Mouse (Mus musculus) MEL (cell line): ENCODE measurements around the gene Vipr2. TPM values are rescaled to one million over a fixed set of nuclear protein-coding genes. Genes with fewer than 3 reads are reported as not detected.

Experiments used
- DNase-seq: peaks from one replicate; pipeline ENCODE4 v3.0.0; 2011; ENCODE audit warnings: low read depth, low spot score
- H3K27ac ChIP-seq: 2 replicates; pipeline ENCODE4 v1.5.1; 2012; ENCODE audit warnings: low read depth, mild to moderate bottlenecking, control low read depth, low read length, moderate library complexity; ENCODE audit not compliant: control insufficient read depth
- H3K27me3 ChIP-seq, 2 experiments: fragments of 150-350 bp in 1 of 2; sonication (generic) in 1 of 2; 2 replicates each; pipeline ENCODE4 v1.6.1; 2012; ENCODE audit warnings: low read length in 2 of 2, mild to moderate bottlenecking in 2 of 2, improper control_type of control experiment in 1 of 2, moderate library complexity in 1 of 2; ENCODE audit not compliant: insufficient read depth in 2 of 2, control insufficient read depth in 1 of 2
- H3K36me3 ChIP-seq, 2 experiments: 2 replicates each; pipeline ENCODE4 v1.6.1; 2012 to 2014; ENCODE audit warnings: low read length in 2 of 2, improper control_type of control experiment in 1 of 2, inconsistent platforms in 1 of 2, mild to moderate bottlenecking in 1 of 2; ENCODE audit not compliant: insufficient read depth in 2 of 2, control insufficient read depth in 1 of 2
- H3K4me1 ChIP-seq, 2 experiments: fragments of 150-350 bp in 1 of 2; sonication (generic) in 1 of 2; 2 replicates each; pipeline ENCODE4 v1.6.1; 2012; ENCODE audit warnings: low read length in 2 of 2, improper control_type of control experiment in 1 of 2, mild to moderate bottlenecking in 1 of 2; ENCODE audit not compliant: insufficient read depth in 2 of 2, control insufficient read depth in 1 of 2
- H3K4me3 ChIP-seq, 2 experiments: fragments of 150-350 bp in 1 of 2; sonication (generic) in 1 of 2; 2 replicates each; pipeline ENCODE4 v1.5.1; 2012; ENCODE audit warnings: low read depth in 2 of 2, low read length in 2 of 2, mild to moderate bottlenecking in 2 of 2, moderate library complexity in 2 of 2, control low read depth in 1 of 2, improper control_type of control experiment in 1 of 2; ENCODE audit not compliant: control insufficient read depth in 1 of 2, insufficient read depth in 1 of 2
- H3K79me2 ChIP-seq: 2 replicates; pipeline ENCODE4 v1.6.1; 2012; ENCODE audit warnings: mild to moderate bottlenecking, low read length, moderate library complexity; ENCODE audit not compliant: control insufficient read depth, poor library complexity, insufficient read depth
- H3K9ac ChIP-seq: 2 replicates; pipeline ENCODE4 v1.6.1; 2012; ENCODE audit warnings: low read depth, mild to moderate bottlenecking, control low read depth, low read length, moderate library complexity; ENCODE audit not compliant: control insufficient read depth, poor library complexity, severe bottlenecking
- H3K9me3 ChIP-seq: fragments of 150-350 bp; sonication (generic); replicated peaks from 2 replicates; pipeline ENCODE4 v1.6.1; 2012; ENCODE audit warnings: mild to moderate bottlenecking, low read length, improper control_type of control experiment, moderate library complexity; ENCODE audit not compliant: insufficient read depth
- CHD2 ChIP-seq: IDR thresholded peaks from 2 replicates; pipeline ENCODE4 v1.6.1; 2011; ENCODE audit warnings: low read length, improper control_type of control experiment
- CTCF ChIP-seq, 3 experiments: IDR thresholded peaks in 2 of 3; conservative IDR thresholded peaks in 1 of 3; 2 replicates each; pipeline ENCODE4 v1.5.1; 2011 to 2012; ENCODE audit warnings: low read length in 3 of 3, low read depth in 2 of 3, mild to moderate bottlenecking in 2 of 3, improper control_type of control experiment in 1 of 3, inconsistent platforms in 1 of 3, mixed read lengths in 1 of 3, moderate library complexity in 1 of 3; ENCODE audit not compliant: control insufficient read depth in 1 of 3, insufficient read depth in 1 of 3, poor library complexity in 1 of 3, severe bottlenecking in 1 of 3
- ELF1 ChIP-seq: IDR thresholded peaks from 2 replicates; pipeline ENCODE4 v1.6.1; 2014; ENCODE audit warnings: low read depth, mild to moderate bottlenecking, inconsistent platforms, low read length, improper control_type of control experiment, moderate library complexity
- EP300 ChIP-seq, 2 experiments: IDR thresholded peaks; 2 replicates each; pipeline ENCODE4 v1.6.1; 2011; ENCODE audit warnings: improper control_type of control experiment in 2 of 2, low read length in 2 of 2, low read depth in 1 of 2, mild to moderate bottlenecking in 1 of 2
- GABPA ChIP-seq: IDR thresholded peaks from 2 replicates; pipeline ENCODE4 v1.6.1; 2012; ENCODE audit warnings: low read depth, mild to moderate bottlenecking, inconsistent platforms, low read length, improper control_type of control experiment, moderate library complexity
- JUND ChIP-seq: IDR thresholded peaks from 2 replicates; pipeline ENCODE4 v1.6.1; 2011; ENCODE audit warnings: low read depth, mild to moderate bottlenecking, improper control_type of control experiment, low read length
- KAT2A ChIP-seq: conservative IDR thresholded peaks from 2 replicates; pipeline ENCODE4 v1.6.1; 2012; ENCODE audit warnings: low read depth, low read length, improper control_type of control experiment, inconsistent platforms
- MEF2A ChIP-seq: IDR thresholded peaks from 2 replicates; pipeline ENCODE4 v1.6.1; 2014; ENCODE audit warnings: low read depth, mild to moderate bottlenecking, inconsistent platforms, low read length, improper control_type of control experiment; ENCODE audit not compliant: poor library complexity, insufficient replicate concordance, severe bottlenecking; ENCODE audit errors: extremely low read depth
- NELFE ChIP-seq: IDR thresholded peaks from 2 replicates; pipeline ENCODE4 v1.6.1; 2011; ENCODE audit warnings: low read depth, low read length, improper control_type of control experiment
- NRF1 ChIP-seq: IDR thresholded peaks from 2 replicates; pipeline ENCODE4 v1.6.1; 2014; ENCODE audit warnings: low read depth, mild to moderate bottlenecking, inconsistent platforms, low read length, improper control_type of control experiment, moderate library complexity; ENCODE audit not compliant: poor library complexity, insufficient read depth, severe bottlenecking
- POLR2AphosphoS5 ChIP-seq: IDR thresholded peaks from 2 replicates; pipeline ENCODE4 v1.6.1; 2012; ENCODE audit warnings: low read depth, borderline replicate concordance, mild to moderate bottlenecking, inconsistent platforms, low read length, moderate library complexity, mixed read lengths
- RAD21 ChIP-seq: IDR thresholded peaks from 2 replicates; pipeline ENCODE4 v1.6.1; 2011; ENCODE audit warnings: mild to moderate bottlenecking, low read depth, low read length, improper control_type of control experiment
- RCOR1 ChIP-seq: IDR thresholded peaks from 2 replicates; pipeline ENCODE4 v1.6.1; 2012; ENCODE audit warnings: low read depth, mild to moderate bottlenecking, inconsistent platforms, low read length, improper control_type of control experiment
- TAL1 ChIP-seq: IDR thresholded peaks from 2 replicates; pipeline ENCODE4 v1.6.1; 2012; ENCODE audit warnings: mild to moderate bottlenecking, inconsistent platforms, low read length, moderate library complexity, mixed read lengths
- TCF12 ChIP-seq: IDR thresholded peaks from 2 replicates; pipeline ENCODE4 v1.6.1; 2014; ENCODE audit warnings: low read depth, mild to moderate bottlenecking, inconsistent platforms, low read length, improper control_type of control experiment, moderate library complexity
- UBTF ChIP-seq: IDR thresholded peaks from 2 replicates; pipeline ENCODE4 v1.6.1; 2012; ENCODE audit warnings: low read depth, mild to moderate bottlenecking, inconsistent platforms, low read length, improper control_type of control experiment, moderate library complexity, borderline replicate concordance; ENCODE audit not compliant: insufficient read depth
- USF1 ChIP-seq: IDR thresholded peaks from 2 replicates; pipeline ENCODE4 v1.6.1; 2014; ENCODE audit warnings: low read depth, mild to moderate bottlenecking, inconsistent platforms, low read length, improper control_type of control experiment, moderate library complexity
- ZKSCAN1 ChIP-seq: IDR thresholded peaks from 2 replicates; pipeline ENCODE4 v1.6.1; 2012; ENCODE audit warnings: low read depth, mild to moderate bottlenecking, inconsistent platforms, low read length, improper control_type of control experiment, moderate library complexity
- polyA plus RNA-seq, 2 experiments: library from polyadenylated mRNA; stranded (reverse) in 1 of 2; unstranded in 1 of 2; fragments of >175 nt in 1 of 2; fragments of >200 nt in 1 of 2; gene quantifications; 2 replicates each; pipeline versions ENCODE4 v1.2.1 to v1.2.4; 2012; ENCODE audit warnings: low replicate concordance in 2 of 2, low read depth in 1 of 2; ENCODE audit not compliant: insufficient read length in 2 of 2, insufficient read depth in 1 of 2, missing spikeins in 1 of 2
- total RNA-seq: library from RNA; depleted of rRNA; stranded (reverse); fragments of 300-350 nt; gene quantifications from 2 replicates; pipeline ENCODE4 v1.2.3, GENCODE M21; 2012

Vipr2 gene
- total and polyA plus RNA-seq, 3 experiments, result not detected

GRCm38 (mm10) chr12:116096361-116096904, 18.9 kb downstream of the Vipr2 start:
- no peak overlapping the region for H3K9ac ChIP-seq
- no peaks in the 10 kb centered on the region for H3K79me2 ChIP-seq
- no peaks in the 10 kb centered on the region for H3K9me3 ChIP-seq
- H3K36me3 ChIP-seq, result no peaks in the 10 kb centered on the region
- no peak overlapping the region for H3K27ac ChIP-seq
- H3K4me1 ChIP-seq, result no peaks in the 10 kb centered on the region
- no peak for DNase-seq
- no peak overlapping the region for H3K4me3 ChIP-seq
- H3K27me3 ChIP-seq, result peaks cover 0 to 5% of the 10 kb centered on the region in 2 experiments; a peak in 1 of 4 replicates
- TF ChIP-seq TAL1, result 0 out of 2 replicates have a peak, but pooled peaks have one; percentile 5
- no peak for TF ChIP-seq POLR2AphosphoS5
- TF ChIP-seq TCF12, result no peak
- TF ChIP-seq, all 39 proteins: peak for 1

- no peak overlapping the region for H3K9ac ChIP-seq
- H3K4me1 ChIP-seq, result no peaks in the 10 kb centered on the region
- H3K36me3 ChIP-seq, result no peaks in the 10 kb centered on the region
- H3K9me3 ChIP-seq, result no peaks in the 10 kb centered on the region
- H3K79me2 ChIP-seq, result no peaks in the 10 kb centered on the region
- no peak for TF ChIP-seq GABPA
- no peak for TF ChIP-seq KAT2A
- TF ChIP-seq NRF1, result no peak
- no peak for TF ChIP-seq CHD2
- TF ChIP-seq, all 39 proteins: peak for 0
- Histone ChIP-seq H3K27me3 (peaks cover 0 to 5% of the 10 kb centered on the region in 2 experiments; a peak in 1 of 4 replicates), H3K4me3 (no peak overlapping the region), H3K27ac (no peak overlapping the region)
- DNase-seq, result no peak
Observed at GRCm38 (mm10) chr12:116097166-116097565, 19.6 kb downstream of the Vipr2 start.

GRCm38 (mm10) chr12:116101945-116102344, 24.4 kb downstream of the Vipr2 start:
- TF ChIP-seq USF1 (no peak), GABPA (no peak), ZKSCAN1 (no peak), RAD21 (no peak), TAL1 (no peak), ELF1 (no peak), TCF12 (no peak), CTCF (IDR thresholded peaks at IDR 0.05 in 2 of 3, conservative IDR thresholded peaks at IDR 0.05 in 1 of 3; ENCODE audit: control insufficient read depth in 1 of 3, insufficient read depth in 1 of 3, low read depth in 2 of 3, low read length in 3 of 3, poor library complexity in 1 of 3, severe bottlenecking in 1 of 3) (no peak), MEF2A (no peak), JUND (no peak), RCOR1 (no peak), UBTF (no peak), NELFE (no peak), EP300 (IDR thresholded peaks at IDR 0.05; ENCODE audit: low read depth in 1 of 2, low read length in 2 of 2) (no peak), NRF1 (no peak), CHD2 (no peak)
- H3K27ac ChIP-seq, result no peak overlapping the region
- H3K4me3 ChIP-seq, result no peak overlapping the region
- H3K27me3 ChIP-seq, result peaks cover 0 to 5% of the 10 kb centered on the region in 2 experiments; a peak in 1 of 4 replicates
- no peaks in the 10 kb centered on the region for H3K36me3 ChIP-seq
- H3K79me2 ChIP-seq, result no peaks in the 10 kb centered on the region
- no peaks in the 10 kb centered on the region for H3K4me1 ChIP-seq
- no peak for DNase-seq
- H3K9ac ChIP-seq, result no peak overlapping the region
- no peaks in the 10 kb centered on the region for H3K9me3 ChIP-seq
